Mouse (Mus musculus) embryonic facial prominence, embryonic 12.5 days (tissue): Measurements from ENCODE around the gene Ccdc81. TPM values are rescaled to one million over a fixed set of nuclear protein-coding genes. Genes with fewer than 3 reads are reported as not detected.

ENCODE experiments used
- ATAC-seq: fragments of 200-750 bp; cut with Nextera tagmentation; 2 replicates; pipeline ENCODE4 v1.8.0; 2017; ENCODE audit not compliant: insufficient number of reproducible peaks, insufficient read depth, low FRiP score, low TSS enrichment
- H3K27ac ChIP-seq: fragments of 300-500 bp; sonication (generic); 2 replicates; pipeline ENCODE4 v1.5.1; 2016; ENCODE audit warnings: mild to moderate bottlenecking
- H3K27me3 ChIP-seq: fragments of 300-500 bp; sonication (generic); 2 replicates; pipeline ENCODE4 v1.6.1; 2016; ENCODE audit warnings: mild to moderate bottlenecking, moderate library complexity
- H3K36me3 ChIP-seq: fragments of 300-500 bp; sonication (generic); 2 replicates; pipeline ENCODE4 v1.6.1; 2016; ENCODE audit warnings: mild to moderate bottlenecking
- H3K4me1 ChIP-seq: fragments of 300-500 bp; sonication (generic); 2 replicates; pipeline ENCODE4 v1.6.1; 2016
- H3K4me2 ChIP-seq: fragments of 300-500 bp; sonication (generic); replicated peaks from 2 replicates; pipeline ENCODE4 v1.6.1; 2016; ENCODE audit warnings: mild to moderate bottlenecking, moderate library complexity
- H3K4me3 ChIP-seq: fragments of 300-500 bp; sonication (generic); 2 replicates; pipeline ENCODE4 v1.5.1; 2016; ENCODE audit warnings: mild to moderate bottlenecking
- H3K9ac ChIP-seq: fragments of 300-500 bp; sonication (generic); 2 replicates; pipeline ENCODE4 v1.6.1; 2016; ENCODE audit warnings: mild to moderate bottlenecking, moderate library complexity
- H3K9me3 ChIP-seq: fragments of 300-500 bp; sonication (generic); 2 replicates; pipeline ENCODE4 v1.6.1; 2016; ENCODE audit warnings: mild to moderate bottlenecking, moderate library complexity
- WGBS: fragments of 180-500 bp; shearing (Covaris S2); methylation state at CpG from one replicate; pipeline ENCODE4 v1.1.7; 2016; 5-methylcytosine and 5-hydroxymethylcytosine counted together
- polyA plus RNA-seq: library from polyadenylated mRNA; unstranded; fragments of >200 nt; fragmentation: Nextera tagmentation; extraction: Ambion mirVana; gene quantifications from 2 replicates; pipeline ENCODE4 v1.2.1, GENCODE M21; 2016

Gene Ccdc81
- polyA plus RNA-seq, 1 experiment from 2014 or later: 0.24 TPM

DNA sequence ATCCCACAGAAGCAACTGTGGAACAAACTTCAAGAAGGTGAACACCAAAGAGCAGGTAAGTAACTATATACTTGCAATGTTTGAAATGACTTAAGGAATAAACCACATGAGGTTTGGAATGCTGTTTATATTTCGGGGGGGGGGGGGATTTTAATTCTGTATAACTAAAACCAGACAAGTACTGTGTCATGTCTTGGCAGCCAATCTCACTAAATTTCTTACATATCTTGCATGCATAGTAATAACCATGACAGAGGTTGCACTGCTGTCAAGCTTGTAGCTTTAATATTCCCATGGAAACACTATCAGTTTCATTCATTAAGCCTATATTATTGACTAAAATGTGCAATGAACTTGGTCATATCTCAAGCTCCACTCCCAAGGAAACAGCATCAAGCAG, 48.2 kb downstream of the Ccdc81 start:
- H3K36me3 ChIP-seq: no peaks in the 10 kb centered on the region
- no peak overlapping the region for H3K9ac ChIP-seq
- no peaks in the 10 kb centered on the region for H3K9me3 ChIP-seq
- WGBS: 56% methylated on average over 1 of the region's 1 CpGs
- H3K4me3 ChIP-seq: no peak overlapping the region
- H3K27ac ChIP-seq: no peak overlapping the region
- no peak overlapping the region for H3K4me2 ChIP-seq
- ATAC-seq: no peak
- H3K27me3 ChIP-seq: no peaks in the 10 kb centered on the region
- H3K4me1 ChIP-seq: peaks cover 12% of the 10 kb centered on the region; the same call in 1 of the 2 replicates

GRCm38 (mm10) chr7:89853131-89853530, 50.3 kb downstream of the Ccdc81 start:
- no peak for ATAC-seq
- peaks cover 12% of the 10 kb centered on the region; the same call in 1 of the 2 replicates for H3K4me1 ChIP-seq
- no peak overlapping the region for H3K9ac ChIP-seq
- 81% methylated on average over 5 of the region's 5 CpGs for WGBS
- no peaks in the 10 kb centered on the region for H3K36me3 ChIP-seq
- no peaks in the 10 kb centered on the region for H3K27me3 ChIP-seq
- H3K4me3 ChIP-seq: no peak overlapping the region
- no peak overlapping the region for H3K4me2 ChIP-seq
- no peak overlapping the region for H3K27ac ChIP-seq
- no peaks in the 10 kb centered on the region for H3K9me3 ChIP-seq

DNA sequence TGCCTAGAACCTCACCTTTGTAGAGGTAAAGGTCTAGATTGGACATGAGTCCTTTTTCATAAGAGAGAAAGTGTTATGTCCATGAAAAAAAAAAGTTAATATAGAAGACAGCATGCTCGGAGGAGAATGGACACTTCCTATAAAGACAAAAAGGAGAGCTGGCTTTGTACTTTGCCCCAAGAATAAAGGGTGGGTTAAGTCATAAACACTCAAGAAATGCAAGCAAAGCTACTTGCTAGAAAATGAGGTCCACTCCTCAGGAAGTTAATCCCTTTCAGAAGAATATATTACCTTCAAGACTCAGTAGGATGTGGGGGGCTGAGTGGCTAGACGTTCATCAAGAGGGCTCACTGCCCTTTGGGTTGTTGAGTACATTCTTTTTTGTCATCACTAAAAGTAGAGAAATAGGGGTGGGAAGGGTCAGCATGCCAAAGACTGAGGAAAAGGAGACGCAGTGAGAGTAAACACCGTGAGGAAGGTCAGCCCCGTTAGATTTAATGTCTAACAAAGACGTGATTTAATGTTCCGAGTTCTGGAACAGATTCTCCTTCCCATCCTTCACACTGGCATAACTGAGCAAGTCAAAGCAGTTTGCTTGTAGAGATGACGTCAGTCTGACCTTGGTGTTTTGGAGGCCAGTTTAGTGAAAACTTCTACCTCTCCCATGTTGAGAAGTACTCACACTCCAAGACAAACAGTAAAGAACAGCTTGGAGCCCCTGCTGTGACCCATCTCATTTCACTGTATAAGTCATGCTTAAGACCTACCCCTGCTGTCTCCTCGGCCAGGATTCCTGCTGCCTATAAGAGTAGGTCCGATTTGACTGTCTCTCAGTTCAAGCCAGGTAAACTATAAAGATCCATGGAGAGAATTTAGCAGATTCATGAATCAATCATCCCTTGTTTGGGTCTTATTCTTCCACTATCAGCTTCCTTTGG, 51.0 kb downstream of the Ccdc81 start:
- H3K9ac ChIP-seq: no peak overlapping the region
- 80% methylated on average over 10 of the region's 10 CpGs for WGBS
- no peaks in the 10 kb centered on the region for H3K36me3 ChIP-seq
- no peak overlapping the region for H3K4me2 ChIP-seq
- no peaks in the 10 kb centered on the region for H3K9me3 ChIP-seq
- H3K27me3 ChIP-seq: no peaks in the 10 kb centered on the region
- ATAC-seq: no peak
- H3K27ac ChIP-seq: no peak overlapping the region
- H3K4me1 ChIP-seq: peaks cover 12% of the 10 kb centered on the region; the same call in 1 of the 2 replicates
- no peak overlapping the region for H3K4me3 ChIP-seq

- Histone ChIP-seq H3K27ac (no peak overlapping the region), H3K36me3 (no peaks in the 10 kb centered on the region), H3K4me1 (no peaks in the 10 kb centered on the region), H3K4me2 (no peak overlapping the region), H3K4me3 (no peak overlapping the region), H3K9me3 (no peaks in the 10 kb centered on the region), H3K9ac (no peak overlapping the region), H3K27me3 (no peaks in the 10 kb centered on the region)
- ATAC-seq: no peak
- 76% methylated on average over 3 of the region's 3 CpGs for WGBS
Observed at GRCm38 (mm10) chr7:89850510-89850909, 52.9 kb downstream of the Ccdc81 start.

- no peak overlapping the region for H3K27ac ChIP-seq
- no peaks in the 10 kb centered on the region for H3K36me3 ChIP-seq
- H3K4me2 ChIP-seq: no peak overlapping the region
- no peak overlapping the region for H3K9ac ChIP-seq
- WGBS: 73% methylated on average over 4 of the region's 4 CpGs
- no peak for ATAC-seq
- H3K4me3 ChIP-seq: no peak overlapping the region
- no peaks in the 10 kb centered on the region for H3K4me1 ChIP-seq
- no peaks in the 10 kb centered on the region for H3K9me3 ChIP-seq
- no peaks in the 10 kb centered on the region for H3K27me3 ChIP-seq
Observed at GRCm38 (mm10) chr7:89845669-89846068, 57.8 kb downstream of the Ccdc81 start.

- Histone ChIP-seq H3K9ac (no peak overlapping the region), H3K4me1 (no peaks in the 10 kb centered on the region), H3K9me3 (no peaks in the 10 kb centered on the region), H3K27ac (no peak overlapping the region), H3K36me3 (no peaks in the 10 kb centered on the region), H3K27me3 (no peaks in the 10 kb centered on the region), H3K4me2 (no peak overlapping the region), H3K4me3 (no peak overlapping the region)
- WGBS: 32% methylated on average over 6 of the region's 6 CpGs
- ATAC-seq: no peak
Observed at GRCm38 (mm10) chr7:89843533-89843932, 59.9 kb downstream of the Ccdc81 start.

DNA sequence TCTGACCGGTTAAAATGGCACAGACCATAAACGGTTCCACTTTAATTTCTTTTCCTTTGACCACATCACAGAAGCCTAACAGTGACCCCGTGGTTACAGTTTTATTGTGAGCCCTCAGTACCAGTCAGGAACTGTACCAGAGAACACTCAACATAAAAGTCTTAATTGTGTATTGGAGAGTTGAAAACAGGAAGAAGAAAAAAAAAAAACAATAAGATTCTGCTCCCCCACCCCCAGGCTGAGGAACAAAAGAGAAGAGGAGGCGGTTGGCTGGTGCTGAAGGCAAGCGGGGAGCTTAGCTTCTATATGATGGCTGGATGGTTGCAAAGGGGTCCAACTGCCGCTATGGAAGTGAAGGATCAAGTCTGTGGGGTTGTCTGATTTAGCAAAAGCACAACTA, 60.3 kb downstream of the Ccdc81 start:
- Histone ChIP-seq H3K9ac (no peak overlapping the region), H3K4me1 (no peaks in the 10 kb centered on the region), H3K9me3 (no peaks in the 10 kb centered on the region), H3K36me3 (no peaks in the 10 kb centered on the region), H3K27ac (no peak overlapping the region), H3K27me3 (no peaks in the 10 kb centered on the region), H3K4me2 (no peak overlapping the region), H3K4me3 (no peak overlapping the region)
- 57% methylated on average over 6 of the region's 6 CpGs for WGBS
- ATAC-seq: no peak

DNA sequence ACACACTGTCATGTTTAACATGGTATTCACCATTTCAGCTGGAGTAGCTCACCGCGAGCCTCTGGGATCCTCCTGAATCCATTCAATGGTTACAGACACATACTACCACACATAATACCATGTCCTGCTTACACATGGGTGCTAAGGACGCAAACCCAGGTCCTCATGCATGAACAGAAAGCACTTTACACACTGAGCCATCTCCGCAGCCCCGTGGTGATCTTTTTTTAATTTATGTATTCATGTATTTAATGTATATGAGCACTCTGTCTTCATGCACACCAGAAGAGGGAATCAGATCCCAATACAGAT, 61.1 kb downstream of the Ccdc81 start:
- no peak overlapping the region for H3K4me3 ChIP-seq
- no peaks in the 10 kb centered on the region for H3K4me1 ChIP-seq
- H3K27me3 ChIP-seq: no peaks in the 10 kb centered on the region
- no peak overlapping the region for H3K4me2 ChIP-seq
- H3K27ac ChIP-seq: no peak overlapping the region
- no peak for ATAC-seq
- H3K9ac ChIP-seq: no peak overlapping the region
- WGBS: 91% methylated on average over 5 of the region's 5 CpGs
- H3K36me3 ChIP-seq: no peaks in the 10 kb centered on the region
- no peaks in the 10 kb centered on the region for H3K9me3 ChIP-seq

GRCm38 (mm10) chr7:89841670-89842403, 61.6 kb downstream of the Ccdc81 start:
- Histone ChIP-seq H3K36me3 (no peaks in the 10 kb centered on the region), H3K4me3 (no peak overlapping the region), H3K27ac (no peak overlapping the region), H3K4me2 (no peak overlapping the region), H3K4me1 (no peaks in the 10 kb centered on the region), H3K9me3 (no peaks in the 10 kb centered on the region), H3K27me3 (no peaks in the 10 kb centered on the region), H3K9ac (no peak overlapping the region)
- 31% methylated on average over 15 of the region's 15 CpGs for WGBS
- ATAC-seq: no peak

- no peak for ATAC-seq
- H3K9me3 ChIP-seq: no peaks in the 10 kb centered on the region
- H3K36me3 ChIP-seq: no peaks in the 10 kb centered on the region
- 69% methylated on average over 8 of the region's 8 CpGs for WGBS
- no peaks in the 10 kb centered on the region for H3K4me1 ChIP-seq
- no peak overlapping the region for H3K9ac ChIP-seq
- H3K4me2 ChIP-seq: no peak overlapping the region
- no peaks in the 10 kb centered on the region for H3K27me3 ChIP-seq
- no peak overlapping the region for H3K27ac ChIP-seq
- no peak overlapping the region for H3K4me3 ChIP-seq
Observed at GRCm38 (mm10) chr7:89839721-89840120, 63.7 kb downstream of the Ccdc81 start.

- Histone ChIP-seq H3K36me3 (no peaks in the 10 kb centered on the region), H3K9ac (no peak overlapping the region), H3K27me3 (no peaks in the 10 kb centered on the region), H3K4me1 (no peaks in the 10 kb centered on the region), H3K9me3 (no peaks in the 10 kb centered on the region), H3K27ac (no peak overlapping the region), H3K4me3 (no peak overlapping the region), H3K4me2 (no peak overlapping the region)
- 45% methylated on average over 4 of the region's 4 CpGs for WGBS
- no peak for ATAC-seq
Observed at GRCm38 (mm10) chr7:89837841-89838240, 65.6 kb downstream of the Ccdc81 start.

DNA sequence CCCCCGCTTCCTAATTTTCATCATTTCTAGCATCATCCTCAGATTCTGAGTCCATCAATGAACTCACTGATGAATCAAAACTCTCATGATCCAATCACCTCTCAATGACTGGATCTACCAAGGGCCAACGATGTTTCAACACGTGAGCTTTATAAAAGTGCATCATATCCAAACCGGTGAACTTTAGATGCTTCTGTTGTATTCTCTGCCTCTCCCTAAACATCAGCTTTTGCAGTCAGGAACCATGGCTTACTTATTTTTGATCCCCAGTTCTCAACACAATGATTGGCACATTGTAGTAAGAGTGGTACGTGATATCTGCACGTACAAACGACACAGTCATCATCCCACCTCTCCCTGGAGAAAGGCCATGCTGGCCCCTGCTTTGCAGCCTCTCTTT, 66.8 kb downstream of the Ccdc81 start:
- no peak for ATAC-seq
- Histone ChIP-seq H3K9me3 (no peaks in the 10 kb centered on the region), H3K4me2 (no peak overlapping the region), H3K4me3 (no peak overlapping the region), H3K36me3 (no peaks in the 10 kb centered on the region), H3K27ac (no peak overlapping the region), H3K9ac (no peak overlapping the region), H3K4me1 (no peaks in the 10 kb centered on the region), H3K27me3 (no peaks in the 10 kb centered on the region)
- WGBS: 92% methylated on average over 7 of the region's 7 CpGs
